Mouse (Mus musculus): ENCODE results near the gene Nr4a1. TPM values are rescaled to one million over a fixed set of nuclear protein-coding genes. Genes with fewer than 3 reads are reported as not detected.

Nr4a1 gene
- polyA plus RNA-seq, 1 experiment from 2014 or later: 10.4 TPM

GRCm38 (mm10) chr15:101303830-101304229, 49.8 kb downstream of the Nr4a1 start:
- H3K9me3 ChIP-seq: no peaks in the 10 kb centered on the region
- H3K4me2 ChIP-seq: no peak overlapping the region
- no peak overlapping the region for H3K4me3 ChIP-seq
- H3K4me1 ChIP-seq: peaks cover 17% of the 10 kb centered on the region
- no peaks in the 10 kb centered on the region for H3K27me3 ChIP-seq (replicated peaks)
- WGBS: 76% methylated on average over 4 of the region's 4 CpGs
- no peak for ATAC-seq (ENCODE audit: extremely low read depth, insufficient number of reproducible peaks, low FRiP score, low TSS enrichment)
- no peak overlapping the region for H3K9ac ChIP-seq
- H3K27ac ChIP-seq (replicated peaks): no peak overlapping the region
- H3K36me3 ChIP-seq: no peaks in the 10 kb centered on the region

- H3K4me2 ChIP-seq: no peak overlapping the region
- no peak for ATAC-seq (ENCODE audit: extremely low read depth, insufficient number of reproducible peaks, low FRiP score, low TSS enrichment)
- H3K9me3 ChIP-seq: no peaks in the 10 kb centered on the region
- peaks cover 12% of the 10 kb centered on the region for H3K4me1 ChIP-seq
- WGBS: 82% methylated on average over 4 of the region's 4 CpGs
- no peaks in the 10 kb centered on the region for H3K27me3 ChIP-seq (replicated peaks)
- H3K27ac ChIP-seq (replicated peaks): no peak overlapping the region
- H3K4me3 ChIP-seq: no peak overlapping the region
- H3K9ac ChIP-seq: no peak overlapping the region
- no peaks in the 10 kb centered on the region for H3K36me3 ChIP-seq
Observed at GRCm38 (mm10) chr15:101306459-101306858, 52.4 kb downstream of the Nr4a1 start.

GRCm38 (mm10) chr15:101308440-101309348, 54.6 kb downstream of the Nr4a1 start:
- Histone ChIP-seq H3K4me1 (peaks cover 12% of the 10 kb centered on the region), H3K4me3 (no peak overlapping the region), H3K27ac (replicated peaks) (no peak overlapping the region), H3K27me3 (replicated peaks) (no peaks in the 10 kb centered on the region), H3K36me3 (no peaks in the 10 kb centered on the region), H3K4me2 (no peak overlapping the region), H3K9me3 (no peaks in the 10 kb centered on the region), H3K9ac (no peak overlapping the region)
- 62% methylated on average over 13 of the region's 13 CpGs for WGBS
- no peak for ATAC-seq (ENCODE audit: extremely low read depth, insufficient number of reproducible peaks, low FRiP score, low TSS enrichment)

GRCm38 (mm10) chr15:101309493-101309892, 55.4 kb downstream of the Nr4a1 start:
- Histone ChIP-seq H3K27ac (replicated peaks) (no peak overlapping the region), H3K4me2 (no peak overlapping the region), H3K9ac (no peak overlapping the region), H3K4me3 (no peak overlapping the region), H3K36me3 (no peaks in the 10 kb centered on the region), H3K9me3 (no peaks in the 10 kb centered on the region), H3K4me1 (peaks cover 12% of the 10 kb centered on the region), H3K27me3 (replicated peaks) (no peaks in the 10 kb centered on the region)
- no peak for ATAC-seq (ENCODE audit: extremely low read depth, insufficient number of reproducible peaks, low FRiP score, low TSS enrichment)
- 28% methylated on average over 5 of the region's 5 CpGs for WGBS

GRCm38 (mm10) chr15:101311087-101311770, 57.2 kb downstream of the Nr4a1 start:
- H3K27me3 ChIP-seq (replicated peaks): no peaks in the 10 kb centered on the region
- no peak overlapping the region for H3K4me3 ChIP-seq
- H3K9me3 ChIP-seq: no peaks in the 10 kb centered on the region
- H3K9ac ChIP-seq: no peak overlapping the region
- no peaks in the 10 kb centered on the region for H3K36me3 ChIP-seq
- no peak for ATAC-seq (ENCODE audit: extremely low read depth, insufficient number of reproducible peaks, low FRiP score, low TSS enrichment)
- H3K27ac ChIP-seq (replicated peaks): no peak overlapping the region
- WGBS: 44% methylated on average over 14 of the region's 15 CpGs
- no peak overlapping the region for H3K4me2 ChIP-seq
- H3K4me1 ChIP-seq: peaks cover 16% of the 10 kb centered on the region

GRCm38 (mm10) chr15:101312006-101312405, 57.9 kb downstream of the Nr4a1 start:
- no peaks in the 10 kb centered on the region for H3K36me3 ChIP-seq
- no peak overlapping the region for H3K4me2 ChIP-seq
- peaks cover 21% of the 10 kb centered on the region for H3K4me1 ChIP-seq
- no peaks in the 10 kb centered on the region for H3K27me3 ChIP-seq (replicated peaks)
- H3K4me3 ChIP-seq: no peak overlapping the region
- no peak for ATAC-seq (ENCODE audit: extremely low read depth, insufficient number of reproducible peaks, low FRiP score, low TSS enrichment)
- 68% methylated on average over 6 of the region's 6 CpGs for WGBS
- H3K9ac ChIP-seq: no peak overlapping the region
- no peak overlapping the region for H3K27ac ChIP-seq (replicated peaks)
- no peaks in the 10 kb centered on the region for H3K9me3 ChIP-seq

GRCm38 (mm10) chr15:101315378-101315777, 61.3 kb downstream of the Nr4a1 start:
- H3K4me1 ChIP-seq: peaks cover 37% of the 10 kb centered on the region
- H3K36me3 ChIP-seq: no peaks in the 10 kb centered on the region
- no peak for ATAC-seq (ENCODE audit: extremely low read depth, insufficient number of reproducible peaks, low FRiP score, low TSS enrichment)
- WGBS: 88% methylated on average over 4 of the region's 4 CpGs
- no peak overlapping the region for H3K4me2 ChIP-seq
- H3K9me3 ChIP-seq: no peaks in the 10 kb centered on the region
- H3K9ac ChIP-seq: no peak overlapping the region
- H3K27me3 ChIP-seq (replicated peaks): no peaks in the 10 kb centered on the region
- no peak overlapping the region for H3K27ac ChIP-seq (replicated peaks)
- H3K4me3 ChIP-seq: no peak overlapping the region; the same call in 1 of the 2 replicates

- WGBS: under 1% methylated on average over 11 of the region's 11 CpGs
- peak overlapping the region; percentile 60 for H3K27ac ChIP-seq (replicated peaks)
Observed at GRCm38 (mm10) chr15:101315832-101316231, 61.8 kb downstream of the Nr4a1 start.

GRCm38 (mm10) chr15:101316279-101316912, 62.3 kb downstream of the Nr4a1 start:
- H3K27ac ChIP-seq (replicated peaks): peak overlapping the region; percentile 60
- peak overlapping the region; percentile 73 for H3K9ac ChIP-seq
- no peak for ATAC-seq (ENCODE audit: extremely low read depth, insufficient number of reproducible peaks, low FRiP score, low TSS enrichment)

More at GRCm38 (mm10) chr15:101315832-101316231, 61.8 kb downstream of the Nr4a1 start:
- peak overlapping the region; percentile 47 for H3K4me3 ChIP-seq
- ATAC-seq (ENCODE audit: extremely low read depth, insufficient number of reproducible peaks, low FRiP score, low TSS enrichment): 0 out of 2 replicates have a peak, but pooled peaks have one; percentile 14
- H3K4me1 ChIP-seq: peaks cover 41% of the 10 kb centered on the region
- peak overlapping the region; percentile 73 for H3K9ac ChIP-seq
- H3K4me2 ChIP-seq: peak overlapping the region; percentile 69
- H3K36me3 ChIP-seq: no peaks in the 10 kb centered on the region
- no peaks in the 10 kb centered on the region for H3K27me3 ChIP-seq (replicated peaks)
- no peaks in the 10 kb centered on the region for H3K9me3 ChIP-seq

GRCm38 (mm10) chr15:101316913-101317813, 63.1 kb downstream of the Nr4a1 start:
- H3K27ac ChIP-seq (replicated peaks): peak overlapping the region; percentile 60
- no peaks in the 10 kb centered on the region for H3K27me3 ChIP-seq (replicated peaks)
- H3K4me3 ChIP-seq: peak overlapping the region; percentile 47; the same call in 1 of the 2 replicates
- WGBS: 47% methylated on average over 18 of the region's 18 CpGs
- peak overlapping the region; percentile 69 for H3K4me2 ChIP-seq
- no peak for ATAC-seq (ENCODE audit: extremely low read depth, insufficient number of reproducible peaks, low FRiP score, low TSS enrichment)
- peak overlapping the region; percentile 24; the same call in 1 of the 2 replicates for H3K9ac ChIP-seq
- H3K9me3 ChIP-seq: no peaks in the 10 kb centered on the region
- peaks cover 53% of the 10 kb centered on the region for H3K4me1 ChIP-seq
- no peaks in the 10 kb centered on the region for H3K36me3 ChIP-seq

More at GRCm38 (mm10) chr15:101316279-101316912, 62.3 kb downstream of the Nr4a1 start:
- Histone ChIP-seq H3K9me3 (no peaks in the 10 kb centered on the region), H3K4me1 (peaks cover 47% of the 10 kb centered on the region), H3K4me3 (peak overlapping the region; percentile 47), H3K36me3 (no peaks in the 10 kb centered on the region), H3K27me3 (replicated peaks) (no peaks in the 10 kb centered on the region), H3K4me2 (peak overlapping the region; percentile 69)
- 49% methylated on average over 13 of the region's 13 CpGs for WGBS

All from heart, embryonic 13.5 days (tissue).